Mouse (Mus musculus): ENCODE data around the gene Ctcfl.

GRCm38 (mm10) chr2:173163380-173163779 is 44.1 kb upstream of the Ctcfl start:
- no peak for TF ChIP-seq CTCF (conservative IDR thresholded peaks at IDR 0.05; ENCODE audit: insufficient read depth, insufficient read length, low read depth, low read length)
- no peak for TF ChIP-seq POLR2A (IDR thresholded peaks at IDR 0.05; ENCODE audit: low read depth, low read length)

All from kidney, adult 2 months (tissue).